Mouse (Mus musculus) large intestine, adult 2 months (tissue): ENCODE data around the gene Trappc11. TPM values are rescaled to one million over a fixed set of nuclear protein-coding genes. Genes with fewer than 3 reads are reported as not detected.

Experiments used
- DNase-seq: peaks from one replicate; pipeline ENCODE4 v3.0.0-alpha.2; 2012; ENCODE audit warnings: low read depth, low spot score
- WGBS: fragments of 180-500 bp; shearing (Covaris S2); methylation state at CpG from one replicate; pipeline ENCODE4 v1.1.7; 2018; 5-methylcytosine and 5-hydroxymethylcytosine counted together
- polyA plus RNA-seq: library from polyadenylated mRNA; depleted of rRNA; stranded (reverse); fragments of >200 nt; gene quantifications from 2 replicates; pipeline ENCODE4 v1.2.3, GENCODE M21; 2012; rRNA removed

Trappc11 gene
- 15.4 and 22.2 TPM in 2 replicates for polyA plus RNA-seq

DNA sequence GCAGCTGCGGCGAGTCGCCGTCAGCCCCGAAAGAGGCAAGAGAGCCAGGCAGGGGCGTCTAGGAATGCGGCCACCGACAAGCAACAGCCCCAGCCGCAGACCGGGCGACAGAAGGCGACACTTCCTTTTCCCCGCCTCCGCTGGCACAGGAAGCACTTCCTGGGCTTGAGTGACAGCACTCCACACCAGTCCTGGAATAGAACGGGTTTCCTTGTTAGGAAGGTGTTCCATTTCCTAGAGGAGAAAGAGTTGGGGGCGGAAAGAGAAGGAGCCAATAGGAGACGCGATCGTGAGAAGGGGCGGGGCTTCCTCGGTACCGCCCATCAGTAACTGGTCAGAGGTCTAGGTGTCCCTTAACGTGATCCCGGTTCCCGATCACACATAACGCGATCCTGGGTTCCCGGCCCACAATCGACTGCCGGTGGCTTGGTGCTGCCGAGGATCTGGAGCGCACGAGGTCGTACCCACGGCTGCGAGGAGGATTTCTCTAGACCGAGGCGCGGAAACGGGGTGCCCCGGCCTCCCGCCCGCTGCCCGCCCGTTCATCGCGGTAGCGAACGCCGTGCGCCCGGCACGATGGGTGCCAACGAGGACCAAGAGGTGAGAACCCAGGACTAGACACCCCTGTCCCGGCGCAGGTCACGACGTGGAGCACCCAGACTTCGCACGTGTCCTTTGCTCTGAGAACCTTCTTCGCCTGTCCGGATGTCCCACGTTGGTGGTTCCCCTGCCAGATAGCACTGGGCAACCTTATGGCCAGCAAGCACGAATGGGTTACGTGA is at the start of gene Trappc11, which contains the start of gene Rwdd4a:
TSS of gene Trappc11 (minus strand) at position 127 of the 782 bp plus-strand sequence.
TSS of gene Rwdd4a (plus strand) at position 321 of the 782 bp plus-strand sequence.
- WGBS: under 1% methylated on average over 65 of the region's 65 CpGs
- DNase-seq: peak; percentile 99

DNA sequence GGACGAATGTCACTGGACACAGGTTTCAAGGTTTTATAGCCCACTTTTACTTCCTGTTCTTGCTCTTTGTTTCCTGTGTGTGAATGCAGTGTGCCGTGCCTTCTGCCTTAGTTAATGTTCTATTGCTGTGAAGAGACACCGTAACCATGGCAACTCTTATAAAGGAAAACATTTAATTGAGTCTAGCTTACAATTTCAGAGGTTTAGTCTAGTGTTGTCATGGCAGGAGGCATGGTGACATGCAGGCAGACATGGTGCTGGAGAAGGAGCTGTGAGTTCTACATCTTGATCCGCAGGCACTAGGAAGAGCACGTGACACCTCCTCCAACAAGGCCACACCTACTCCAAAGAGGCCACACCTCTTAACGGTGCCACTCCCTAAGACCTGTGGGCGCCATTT is 48.2 kb upstream of the Trappc11 start:
- no peak for DNase-seq
- WGBS: 68% methylated on average over 7 of the region's 7 CpGs

GRCm38 (mm10) chr8:47573482-47573881 is 40.2 kb upstream of the Trappc11 start:
- DNase-seq: no peak
- WGBS: 88% methylated on average over 7 of the region's 7 CpGs

- DNase-seq: no peak
- WGBS: 82% methylated on average over 6 of the region's 6 CpGs
Observed at GRCm38 (mm10) chr8:47570161-47570560, 36.9 kb upstream of the Trappc11 start.

DNA sequence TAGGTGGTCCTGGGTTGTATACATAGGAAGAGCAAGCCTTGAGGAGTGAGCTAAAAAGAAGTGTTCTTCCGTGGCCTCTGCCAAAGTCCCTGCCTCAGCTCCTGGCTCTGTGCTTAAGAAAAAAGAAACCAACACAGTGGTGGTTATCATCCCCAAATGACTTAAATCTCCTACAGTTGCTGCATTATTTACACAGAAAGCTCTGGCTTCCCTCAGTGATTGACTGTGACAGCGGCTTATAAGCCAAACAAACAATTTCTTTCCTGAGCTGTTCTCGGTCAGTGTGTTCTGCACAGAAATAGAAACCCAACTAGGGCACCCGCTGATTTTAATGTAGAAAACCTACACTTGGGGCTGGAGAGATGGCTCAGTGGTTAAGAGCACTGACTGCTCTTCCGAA is 34.8 kb upstream of the Trappc11 start:
- WGBS: 64% methylated on average over 5 of the region's 5 CpGs
- DNase-seq: no peak

- WGBS: 93% methylated on average over 6 of the region's 6 CpGs
- no peak for DNase-seq
Observed at GRCm38 (mm10) chr8:47566551-47566950, 33.3 kb upstream of the Trappc11 start.

GRCm38 (mm10) chr8:47560801-47561200 is 27.5 kb upstream of the Trappc11 start:
- no peak for DNase-seq
- WGBS: 79% methylated on average over 7 of the region's 7 CpGs

DNA sequence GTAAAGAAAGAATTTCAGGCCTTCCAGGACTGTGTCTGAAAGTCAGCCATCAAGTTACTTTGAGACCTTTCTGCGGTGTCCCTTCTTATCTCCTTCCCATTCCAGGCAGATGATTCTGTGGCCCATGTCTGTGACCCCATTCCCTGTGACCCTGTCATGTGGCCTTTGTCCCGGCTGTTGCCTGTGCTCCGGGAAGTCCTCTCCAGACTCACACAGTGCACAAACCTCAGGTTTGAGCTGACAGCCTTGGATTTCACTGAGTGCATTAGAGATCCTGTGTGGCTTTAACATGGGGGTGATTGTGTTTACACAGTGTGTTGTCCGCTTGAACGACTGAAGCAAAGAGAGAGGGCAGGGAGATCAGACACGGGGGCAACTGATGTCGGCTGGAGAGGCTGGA is 25.0 kb upstream of the Trappc11 start:
- no peak for DNase-seq
- WGBS: 42% methylated on average over 7 of the region's 7 CpGs

DNA sequence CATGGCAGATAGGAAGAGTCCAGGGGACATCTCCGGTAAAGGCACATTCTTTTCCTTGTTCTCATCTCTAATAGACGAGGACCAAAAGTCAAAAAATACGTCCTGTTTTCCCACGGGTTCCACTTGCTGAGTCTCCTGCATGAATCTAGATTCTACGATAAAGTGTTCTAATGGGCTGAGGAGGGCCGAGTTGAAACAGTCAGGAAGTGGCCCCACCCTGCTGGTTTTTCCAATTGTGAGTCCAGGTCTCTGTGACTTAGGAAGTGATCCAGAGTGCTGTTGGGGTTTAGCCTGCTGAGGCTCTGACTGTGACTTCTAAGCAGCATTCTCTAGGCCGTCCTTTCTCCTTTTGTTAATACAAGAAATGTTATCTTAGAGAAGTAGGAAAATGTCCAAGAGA is 23.2 kb upstream of the Trappc11 start:
- no peak for DNase-seq
- WGBS: 80% methylated on average over 7 of the region's 7 CpGs

DNA sequence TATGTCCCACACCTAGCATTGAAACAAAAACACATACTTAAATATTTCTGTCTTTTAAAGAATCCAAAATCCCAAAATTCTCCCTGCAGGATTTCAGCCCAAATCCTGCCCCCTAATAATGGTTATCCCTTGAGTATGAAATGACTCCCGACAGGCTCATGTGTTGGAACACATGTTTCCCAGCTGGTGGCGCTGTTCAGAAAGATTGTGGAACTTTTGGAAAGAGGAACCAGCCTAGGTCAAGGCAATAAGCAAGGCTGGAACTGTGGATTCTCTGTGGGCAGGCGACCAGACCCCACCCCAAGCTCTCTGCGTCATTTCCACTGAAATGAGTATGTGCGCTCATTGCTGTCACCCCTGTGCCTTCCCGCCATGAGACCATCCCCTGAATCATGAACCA is 20.3 kb upstream of the Trappc11 start:
- 87% methylated on average over 6 of the region's 6 CpGs for WGBS
- no peak for DNase-seq

DNA sequence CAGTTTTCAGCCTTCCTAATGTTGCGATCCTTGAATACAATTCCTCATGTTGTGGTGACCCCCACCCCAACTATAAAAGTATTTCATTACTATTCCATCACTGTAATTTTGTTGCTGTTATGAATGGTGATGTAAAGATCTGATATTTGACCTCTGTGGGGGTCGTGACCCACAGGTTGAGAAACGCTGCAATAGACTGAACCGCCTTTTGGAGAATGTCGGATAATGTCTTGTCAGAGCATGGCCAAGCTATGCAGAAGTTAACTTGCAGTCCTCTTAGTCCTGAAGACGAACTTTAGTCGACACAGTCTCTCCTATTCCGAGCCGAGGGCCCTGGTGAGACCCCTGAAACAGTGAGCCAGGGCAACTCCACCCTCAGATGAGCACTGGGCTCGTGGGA is 13.8 kb upstream of the Trappc11 start:
- DNase-seq: no peak
- WGBS: over 99% methylated on average over 10 of the region's 10 CpGs

GRCm38 (mm10) chr8:47544094-47544493 is 10.8 kb upstream of the Trappc11 start:
- WGBS: 94% methylated on average over 5 of the region's 5 CpGs

DNA sequence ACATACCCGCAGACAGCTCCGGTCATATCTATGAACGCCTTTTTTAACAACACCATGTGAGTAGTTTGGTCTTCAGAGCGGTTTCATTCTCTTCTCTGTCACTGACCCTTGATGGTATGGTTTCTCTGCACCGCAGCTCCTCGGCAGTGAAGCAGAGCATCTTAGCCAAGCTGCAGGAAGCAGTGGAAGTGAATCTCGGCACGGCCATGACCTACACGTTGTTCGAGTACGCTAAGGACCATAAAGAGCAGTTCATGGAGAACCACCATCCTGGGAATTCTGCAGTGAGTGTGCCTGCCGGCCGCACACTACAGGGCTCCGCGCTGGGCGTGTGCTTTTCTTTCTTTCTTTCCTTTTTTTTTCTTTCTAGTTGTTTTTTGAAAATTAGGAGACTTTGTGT is 9.5 kb upstream of the Trappc11 start:
- DNase-seq: no peak
- WGBS: 93% methylated on average over 16 of the region's 16 CpGs

More at GRCm38 (mm10) chr8:47544094-47544493, 10.8 kb upstream of the Trappc11 start:
- DNase-seq: no peak

DNA sequence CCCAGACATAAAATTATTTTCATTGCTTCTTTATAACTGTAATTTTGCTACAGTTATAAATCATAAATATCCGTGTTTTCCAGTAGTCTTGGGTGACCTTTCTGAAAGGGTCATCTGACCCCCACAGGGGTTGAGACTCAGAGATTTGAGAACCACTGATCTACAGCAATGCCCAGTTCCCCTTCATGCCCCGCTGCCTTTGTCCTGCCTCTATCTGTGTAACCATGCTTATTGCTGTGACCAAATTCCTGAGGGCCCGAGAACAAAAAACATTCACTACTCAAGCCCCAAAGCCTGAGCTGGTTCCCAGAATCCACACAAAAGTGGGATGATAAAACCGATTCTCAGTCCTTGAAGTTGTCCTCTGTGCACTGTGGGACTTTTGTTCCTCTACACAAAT is 5.1 kb upstream of the Trappc11 start:
- no peak for DNase-seq
- WGBS: 85% methylated on average over 4 of the region's 4 CpGs

DNA sequence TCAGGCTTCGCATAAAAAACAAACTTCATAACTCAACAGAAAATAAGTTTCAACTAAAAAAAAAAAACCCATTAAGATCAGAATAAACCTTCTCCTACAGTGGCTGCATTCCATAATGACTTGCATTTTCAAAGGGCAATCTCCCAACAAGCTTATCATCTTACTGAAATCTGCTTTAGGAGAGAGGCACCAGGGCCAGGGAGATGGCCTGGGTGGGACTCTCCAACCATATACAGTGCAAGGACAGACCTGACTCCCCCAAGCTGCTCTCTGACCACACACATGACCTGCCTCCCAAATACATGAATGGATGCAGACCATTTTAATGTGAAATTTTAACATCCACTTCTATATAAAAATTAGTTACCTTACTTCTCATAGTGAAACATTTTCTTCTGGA is 5.2 kb downstream of the Trappc11 start:
- no peak for DNase-seq
- 93% methylated on average over 1 of the region's 1 CpGs for WGBS

- DNase-seq: no peak
- WGBS: 96% methylated on average over 15 of the region's 15 CpGs
Observed at GRCm38 (mm10) chr8:47513601-47514000, 19.7 kb downstream of the Trappc11 start.

GRCm38 (mm10) chr8:47510930-47511329 is 22.3 kb downstream of the Trappc11 start:
- DNase-seq: no peak
- 86% methylated on average over 9 of the region's 9 CpGs for WGBS

GRCm38 (mm10) chr8:47505431-47505830 is 27.8 kb downstream of the Trappc11 start:
- WGBS: 91% methylated on average over 12 of the region's 12 CpGs

DNA sequence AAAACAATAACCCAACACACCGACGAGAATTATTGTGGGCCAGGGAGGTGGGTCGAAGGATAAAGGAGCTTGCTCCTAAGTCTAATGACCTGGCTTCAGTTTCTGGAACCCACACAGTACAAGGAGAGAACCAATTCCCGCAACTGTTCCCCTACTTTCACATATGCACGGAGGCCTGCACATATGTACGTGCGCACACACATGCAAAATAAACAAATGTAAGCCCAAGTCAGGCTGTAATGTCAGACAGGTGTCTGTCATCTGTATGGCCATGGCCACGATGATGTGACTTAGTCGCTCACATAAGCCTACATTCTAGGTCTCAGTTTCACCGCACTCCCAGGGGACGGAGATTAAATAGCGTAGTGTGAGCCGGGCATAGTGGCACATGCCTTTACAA is 30.7 kb downstream of the Trappc11 start:
- DNase-seq: no peak
- 92% methylated on average over 13 of the region's 13 CpGs for WGBS

More at GRCm38 (mm10) chr8:47505431-47505830, 27.8 kb downstream of the Trappc11 start:
- DNase-seq: no peak

GRCm38 (mm10) chr8:47501994-47502393 is 31.3 kb downstream of the Trappc11 start:
- 38% methylated on average over 2 of the region's 2 CpGs for WGBS

GRCm38 (mm10) chr8:47495428-47495827 is 37.8 kb downstream of the Trappc11 start:
- DNase-seq: no peak

More at GRCm38 (mm10) chr8:47501994-47502393, 31.3 kb downstream of the Trappc11 start:
- DNase-seq: no peak

More at GRCm38 (mm10) chr8:47495428-47495827, 37.8 kb downstream of the Trappc11 start:
- WGBS: 76% methylated on average over 6 of the region's 6 CpGs
